Mouse (Mus musculus) CD4-positive, CD25-positive, alpha-beta regulatory T cell (primary cell): Measurements from ENCODE around the gene Fcamr. TPM values are rescaled to one million over a fixed set of nuclear protein-coding genes. Genes with fewer than 3 reads are reported as not detected.

ENCODE experiments used
- polyA plus RNA-seq: library from polyadenylated mRNA; unstranded; fragments of 100-300 nt; shearing (Covaris generic); gene quantifications from one replicate; pipeline ENCODE4 v1.2.1, GENCODE M21; 2017

Gene Fcamr
- polyA plus RNA-seq = 0.41 TPM

GRCm38 (mm10) chr1:130800602-130801001 is at the start of gene Fcamr:
Gene Fcamr, plus strand, starts transcription at chr1:130800902.

GRCm38 (mm10) chr1:130826448-130826847 is 25.7 kb downstream of the Fcamr start, which contains the start of gene Pigr:
Gene Pigr, plus strand, starts transcription at chr1:130826684.

Other genes with a start within 250 kb of the Fcamr start
- gene Zp3r, start 171.3 kb upstream of the Fcamr start, polyA plus RNA-seq = not detected
- not detected for gene C4bp, start 139.3 kb upstream of the Fcamr start, polyA plus RNA-seq
- gene Gm29427, start 85.1 kb upstream of the Fcamr start, polyA plus RNA-seq = not detected
- 6.7 TPM for gene Yod1, start 83.6 kb upstream of the Fcamr start, polyA plus RNA-seq
- gene Pfkfb2, start 71.6 kb upstream of the Fcamr start, polyA plus RNA-seq = 4.9 TPM
- 0.31 TPM for gene AA986860, start 68.9 kb upstream of the Fcamr start, polyA plus RNA-seq
- 0.18 TPM for gene Pigr, start 25.8 kb downstream of the Fcamr start, polyA plus RNA-seq
- gene Fcmr, start 64.8 kb downstream of the Fcamr start, polyA plus RNA-seq = 9.1 TPM
- gene Il24, start 86.6 kb downstream of the Fcamr start, polyA plus RNA-seq = not detected
- gene Il20, start 110.5 kb downstream of the Fcamr start, polyA plus RNA-seq = not detected
- gene Il19, start 139.2 kb downstream of the Fcamr start, polyA plus RNA-seq = not detected
- 5.1 TPM for gene Il10, start 218.9 kb downstream of the Fcamr start, polyA plus RNA-seq